Mouse (Mus musculus) cerebellum, adult 2 months (tissue): Measurements from ENCODE around the gene Serp2. TPM values are rescaled to one million over a fixed set of nuclear protein-coding genes. Genes with fewer than 3 reads are reported as not detected.

ENCODE experiments used
- DNase-seq, 2 experiments: peaks; one replicate each; pipeline ENCODE4 v3.0.0; 2021
- H3K27ac ChIP-seq: fragments of 200-500 bp; 2 replicates; pipeline ENCODE4 v1.5.1; 2012; ENCODE audit warnings: low read length, control low read depth, inconsistent platforms; ENCODE audit not compliant: insufficient read depth
- H3K27me3 ChIP-seq: fragments of 200-500 bp; 2 replicates; pipeline ENCODE4 v1.6.1; 2012; ENCODE audit warnings: inconsistent platforms, mild to moderate bottlenecking, low read length, moderate library complexity; ENCODE audit not compliant: control insufficient read depth, insufficient read depth
- H3K4me1 ChIP-seq: fragments of 200-500 bp; 2 replicates; pipeline ENCODE4 v1.6.1; 2011; ENCODE audit warnings: low read length; ENCODE audit not compliant: control insufficient read depth, insufficient read depth
- H3K4me3 ChIP-seq: fragments of 200-500 bp; replicated peaks from 2 replicates; pipeline ENCODE3; 2011; ENCODE audit warnings: mild to moderate bottlenecking, low read depth, low read length, control low read depth; ENCODE audit not compliant: insufficient read depth
- CTCF ChIP-seq: fragments of 200-500 bp; IDR thresholded peaks from 2 replicates; pipeline ENCODE4 v1.5.1; 2011; ENCODE audit warnings: low read depth, mild to moderate bottlenecking, control low read depth, low read length, moderate library complexity, borderline replicate concordance; ENCODE audit not compliant: insufficient read depth
- POLR2A ChIP-seq: fragments of 200-500 bp; IDR thresholded peaks from 2 replicates; pipeline ENCODE4 v1.6.1; 2011; ENCODE audit warnings: low read length, control low read depth, borderline replicate concordance; ENCODE audit not compliant: insufficient read depth
- WGBS: fragments of 180-500 bp; shearing (Covaris S2); methylation state at CpG from one replicate; pipeline ENCODE4 v1.1.7; 2018; 5-methylcytosine and 5-hydroxymethylcytosine counted together
- polyA plus RNA-seq: library from polyadenylated mRNA; depleted of rRNA; stranded (reverse); fragments of >200 nt; gene quantifications from 2 replicates; pipeline ENCODE4 v1.2.3, GENCODE M21; 2012; rRNA removed

Gene Serp2
- polyA plus RNA-seq, 1 experiment, result 177 TPM

GRCm38 (mm10) chr14:76495022-76495421 is 61.7 kb downstream of the Serp2 start:
- Histone ChIP-seq H3K27ac (no peak overlapping the region), H3K4me1 (peaks cover 2% of the 10 kb centered on the region), H3K27me3 (no peaks in the 10 kb centered on the region), H3K4me3 (no peak overlapping the region)
- TF ChIP-seq POLR2A (no peak), CTCF (no peak)
- 75% methylated on average over 5 of the region's 5 CpGs for WGBS
- no peak for DNase-seq

- Histone ChIP-seq H3K27me3 (no peaks in the 10 kb centered on the region), H3K4me3 (no peak overlapping the region), H3K27ac (peak overlapping the region; percentile 2; the same call in 1 of the 2 replicates), H3K4me1 (peaks cover 21% of the 10 kb centered on the region)
- DNase-seq, result no peak
- TF ChIP-seq CTCF, result no peak
- TF ChIP-seq POLR2A, result no peak
- 10% methylated on average over 2 of the region's 2 CpGs for WGBS
Measured at GRCm38 (mm10) chr14:76489128-76489527, 67.6 kb downstream of the Serp2 start.

GRCm38 (mm10) chr14:76488101-76489044 is 68.3 kb downstream of the Serp2 start:
- H3K27ac ChIP-seq, result no peak overlapping the region
- H3K4me3 ChIP-seq, result no peak overlapping the region
- peaks cover 21% of the 10 kb centered on the region for H3K4me1 ChIP-seq
- no peak for TF ChIP-seq POLR2A
- TF ChIP-seq CTCF, result peak; percentile 23; the same call in 1 of the 2 replicates
- H3K27me3 ChIP-seq, result no peaks in the 10 kb centered on the region
- 52% methylated on average over 18 of the region's 18 CpGs for WGBS
- DNase-seq, result no peak

DNA sequence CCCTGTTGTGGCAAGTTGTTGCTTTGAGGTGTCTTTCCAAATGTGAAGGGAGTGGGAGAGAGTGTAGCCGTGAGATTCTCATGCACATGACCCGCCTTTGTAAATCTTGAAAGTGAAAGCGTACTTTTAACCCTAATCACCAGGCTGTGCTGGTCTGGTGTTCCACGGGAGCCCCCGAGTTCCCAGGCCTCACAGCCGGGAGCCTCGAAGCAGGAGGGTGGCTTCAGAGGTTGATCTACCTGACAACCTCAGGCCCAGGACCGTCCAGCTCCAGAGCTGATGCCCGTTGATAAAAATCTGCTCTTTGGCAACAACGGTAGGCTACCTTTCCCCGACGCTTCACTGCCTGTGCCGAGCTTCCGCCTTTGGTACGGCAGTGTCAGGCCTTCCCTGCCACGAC is 69.1 kb downstream of the Serp2 start:
- 84% methylated on average over 16 of the region's 16 CpGs for WGBS
- Histone ChIP-seq H3K4me3 (no peak overlapping the region), H3K27ac (no peak overlapping the region), H3K27me3 (no peaks in the 10 kb centered on the region), H3K4me1 (peaks cover 22% of the 10 kb centered on the region)
- TF ChIP-seq POLR2A (no peak), CTCF (no peak)
- DNase-seq, result no peak

- no peak for DNase-seq
- 97% methylated on average over 1 of the region's 1 CpGs for WGBS
- Histone ChIP-seq H3K27me3 (no peaks in the 10 kb centered on the region), H3K27ac (no peak overlapping the region), H3K4me1 (peaks cover 14% of the 10 kb centered on the region), H3K4me3 (no peak overlapping the region)
- TF ChIP-seq POLR2A (no peak), CTCF (no peak)
Measured at GRCm38 (mm10) chr14:76483701-76484100, 73.0 kb downstream of the Serp2 start.

Other genes with a start within 250 kb of the Serp2 start
- 344 and 362 TPM in 2 replicates for gene Tsc22d1, start 141.9 kb downstream of the Serp2 start, polyA plus RNA-seq